Mouse (Mus musculus) MEL (cell line): ENCODE measurements at regions not wholly inside any gene's neighbourhood (a gene's known extent, or its start where the extent isn't known, plus 50 kb on each side); places are given as distances from the start of the nearest gene placed in this dataset.

Experiments used
- EP300 ChIP-seq, 2 experiments: IDR thresholded peaks; 2 replicates each; pipeline ENCODE4 v1.6.1; 2011; ENCODE audit warnings: improper control_type of control experiment in 2 of 2, low read length in 2 of 2, low read depth in 1 of 2, mild to moderate bottlenecking in 1 of 2
- MXI1 ChIP-seq: IDR thresholded peaks from 2 replicates; pipeline ENCODE4 v1.6.1; 2011; ENCODE audit warnings: mild to moderate bottlenecking, low read depth, low read length, improper control_type of control experiment
- POLR2A ChIP-seq, 2 experiments: IDR thresholded peaks; 2 replicates each; pipeline ENCODE4 v1.6.1; 2011 to 2012; ENCODE audit warnings: low read length in 2 of 2, mild to moderate bottlenecking in 2 of 2, control low read depth in 1 of 2, improper control_type of control experiment in 1 of 2, low read depth in 1 of 2, moderate library complexity in 1 of 2; ENCODE audit not compliant: control insufficient read depth in 1 of 2, insufficient read depth in 1 of 2, poor library complexity in 1 of 2
- RCOR1 ChIP-seq: IDR thresholded peaks from 2 replicates; pipeline ENCODE4 v1.6.1; 2012; ENCODE audit warnings: low read depth, mild to moderate bottlenecking, inconsistent platforms, low read length, improper control_type of control experiment

- TF ChIP-seq MXI1 (no peak), POLR2A (IDR thresholded peaks at IDR 0.05; ENCODE audit: control insufficient read depth in 1 of 2, insufficient read depth in 1 of 2, low read depth in 1 of 2, low read length in 2 of 2, poor library complexity in 1 of 2) (no peak), EP300 (IDR thresholded peaks at IDR 0.05; ENCODE audit: low read depth in 1 of 2, low read length in 2 of 2) (no peak), RCOR1 (no peak)
These were observed 51.3 kb upstream of the Rnf138rt1 start for GRCm38 (mm10) chrX:163812431-163812830.
